Mouse (Mus musculus): ENCODE data around the gene H2al2a.
"Not testable (repeated sequence)": the region's sequence is repeated elsewhere in the genome, so short reads cannot be mapped to it uniquely, and the experiment has no call there.

Gene H2al2a

GRCm38 (mm10) chr2:17973868-17974440 is 22.8 kb downstream of the H2al2a start:
- DNase-seq = no peak

GRCm38 (mm10) chr2:17973246-17973645 is 23.5 kb downstream of the H2al2a start:
- DNase-seq = no peak

- DNase-seq = no peak
These were observed 23.9 kb downstream of the H2al2a start for GRCm38 (mm10) chr2:17972843-17973242.

- DNase-seq = no peak
These were observed 25.4 kb downstream of the H2al2a start for GRCm38 (mm10) chr2:17971407-17971806.

GRCm38 (mm10) chr2:17970662-17971061 is 26.1 kb downstream of the H2al2a start:
- no peak for DNase-seq

- DNase-seq = no peak
These were observed 26.6 kb downstream of the H2al2a start for GRCm38 (mm10) chr2:17970187-17970586.

GRCm38 (mm10) chr2:17968571-17968970 is 28.2 kb downstream of the H2al2a start:
- no peak for DNase-seq

GRCm38 (mm10) chr2:17968037-17968436 is 28.7 kb downstream of the H2al2a start:
- DNase-seq = not testable (repeated sequence)

- DNase-seq = no peak
These were observed 37.3 kb downstream of the H2al2a start for GRCm38 (mm10) chr2:17959501-17959900.

- no peak for DNase-seq
These were observed 49.9 kb downstream of the H2al2a start for GRCm38 (mm10) chr2:17946875-17947274.

Data from kidney, postnatal 4 days (tissue).